Mouse (Mus musculus) testis, postnatal 10 days (tissue): ENCODE measurements around the gene Lmo7.
A peak's percentile ranks its signal among the peaks of the same experiment; 100 is the strongest.

ENCODE experiments used
- DNase-seq: peaks from one replicate; pipeline ENCODE4 v3.0.0; 2021; ENCODE audit warnings: low spot score

The Lmo7 gene

GRCm38 (mm10) chr14:101879050-101879694, 149.4 kb downstream of the Lmo7 start:
- no peak for DNase-seq

GRCm38 (mm10) chr14:101882966-101883365, 153.2 kb downstream of the Lmo7 start:
- no peak for DNase-seq

GRCm38 (mm10) chr14:101883787-101884186, 154.0 kb downstream of the Lmo7 start:
- no peak for DNase-seq

GRCm38 (mm10) chr14:101886320-101886719, 156.6 kb downstream of the Lmo7 start:
- no peak for DNase-seq

DNA sequence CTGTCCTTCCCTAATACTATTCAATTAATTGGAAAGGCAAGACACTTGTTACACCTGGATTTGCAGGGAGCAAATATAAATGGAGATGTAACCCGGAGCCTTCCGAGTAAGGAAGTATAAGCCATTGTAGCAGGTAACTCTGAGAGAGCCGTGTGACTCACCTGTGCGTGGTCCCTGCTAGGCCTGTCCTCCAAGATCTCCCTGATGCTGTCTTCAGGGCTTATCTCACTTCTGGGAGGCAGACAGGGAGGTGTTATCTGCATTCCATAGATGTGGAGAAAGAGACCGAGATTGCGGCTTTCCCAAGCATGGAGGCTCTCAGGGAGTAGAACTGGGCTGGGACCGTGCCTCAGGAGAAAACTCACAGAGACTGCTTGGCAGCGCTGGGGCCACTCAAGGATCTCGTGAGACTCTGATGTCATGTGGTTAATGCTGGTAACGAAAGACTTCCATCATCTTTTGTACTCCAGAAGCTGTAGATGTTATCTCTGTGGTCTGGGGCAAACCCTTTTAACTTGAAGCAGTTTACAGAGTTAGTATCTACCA, 162.2 kb downstream of the Lmo7 start:
- no peak for DNase-seq

DNA sequence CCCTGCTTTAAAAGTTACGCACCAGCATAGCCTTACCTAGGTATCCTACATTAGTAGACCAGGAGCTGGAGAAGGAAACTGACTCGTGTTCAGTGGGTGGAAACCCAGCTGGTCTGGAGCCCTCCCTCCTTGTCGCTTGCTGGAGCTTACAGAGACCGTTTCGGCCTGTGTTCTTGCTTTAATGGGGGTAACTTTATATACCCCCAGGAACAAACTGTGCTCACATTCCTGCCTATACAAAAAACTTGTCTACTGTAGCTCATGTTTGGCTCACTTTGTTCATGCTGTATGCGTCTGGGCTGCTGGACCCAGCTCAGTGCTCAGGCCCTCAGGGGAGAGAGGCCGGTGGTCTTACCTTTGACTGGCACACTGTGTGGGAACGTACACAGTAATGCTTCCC, 162.7 kb downstream of the Lmo7 start:
- no peak for DNase-seq

DNA sequence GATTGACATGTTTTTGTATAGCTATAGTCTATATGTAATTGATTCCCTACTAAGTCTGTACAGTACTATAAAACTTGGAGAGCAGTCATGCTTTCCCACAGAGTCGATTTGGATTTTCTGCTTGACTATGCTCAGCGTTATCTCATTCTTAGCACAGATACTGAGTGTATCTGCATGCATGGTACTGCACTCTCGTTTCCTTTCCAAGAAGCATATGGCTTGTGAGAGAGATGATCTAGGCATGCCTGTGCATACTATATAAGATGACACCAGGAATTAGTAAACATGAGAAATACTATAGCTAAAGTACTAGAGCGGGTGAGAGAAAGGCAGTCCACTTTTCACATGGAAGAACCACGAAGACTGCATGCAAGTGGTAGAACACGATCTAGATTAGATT, 163.5 kb downstream of the Lmo7 start:
- DNase-seq, result no peak

DNA sequence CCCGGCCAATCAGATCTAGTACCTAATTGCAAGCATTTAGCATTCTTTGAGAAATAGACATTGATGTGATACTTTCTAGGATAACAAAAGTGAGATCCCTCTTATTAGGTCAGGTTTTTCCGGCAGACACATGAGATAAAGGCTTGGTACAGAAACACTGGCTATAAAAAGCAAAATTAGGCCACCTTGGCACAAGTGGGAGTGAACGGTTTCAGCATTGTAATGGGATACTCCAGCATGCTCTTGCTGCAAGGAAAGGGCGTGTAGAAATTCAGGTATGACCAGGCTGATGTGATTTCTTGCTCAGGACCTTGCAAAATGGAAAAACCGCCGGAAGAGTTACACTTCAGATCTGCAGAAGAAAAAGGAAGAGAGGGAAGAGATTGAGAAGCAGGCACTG, 168.5 kb downstream of the Lmo7 start:
- DNase-seq, result no peak

- no peak for DNase-seq
These were observed 171.7 kb downstream of the Lmo7 start for GRCm38 (mm10) chr14:101901496-101901895.

GRCm38 (mm10) chr14:101901976-101902375, 172.2 kb downstream of the Lmo7 start:
- no peak for DNase-seq

GRCm38 (mm10) chr14:101903722-101904121, 174.0 kb downstream of the Lmo7 start:
- DNase-seq, result no peak

- DNase-seq, result no peak
These were observed 182.2 kb downstream of the Lmo7 start for GRCm38 (mm10) chr14:101911983-101912382.

GRCm38 (mm10) chr14:101912392-101912791, 182.6 kb downstream of the Lmo7 start:
- DNase-seq, result no peak

DNA sequence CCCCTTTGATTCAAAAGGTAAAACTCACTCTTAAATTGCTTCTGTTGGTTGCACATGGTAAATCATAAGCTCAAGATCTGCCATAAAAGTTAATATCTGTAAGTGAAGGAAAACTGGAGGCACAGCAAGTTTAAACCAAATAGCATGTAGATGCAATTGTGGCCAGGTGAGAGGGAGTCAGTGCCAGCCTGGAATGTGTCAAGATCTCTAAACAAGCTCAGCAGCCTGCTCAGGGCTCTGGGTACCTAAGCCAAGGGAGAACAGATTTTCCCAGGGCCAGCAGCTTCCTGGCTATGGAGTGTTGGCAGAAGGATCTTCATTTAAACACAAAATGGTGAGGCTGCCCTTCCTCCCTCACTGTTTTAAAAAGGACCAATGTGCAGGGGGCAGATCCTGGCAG, 184.6 kb downstream of the Lmo7 start:
- DNase-seq, result no peak

- no peak for DNase-seq
These were observed 186.1 kb downstream of the Lmo7 start for GRCm38 (mm10) chr14:101915867-101916266.

DNA sequence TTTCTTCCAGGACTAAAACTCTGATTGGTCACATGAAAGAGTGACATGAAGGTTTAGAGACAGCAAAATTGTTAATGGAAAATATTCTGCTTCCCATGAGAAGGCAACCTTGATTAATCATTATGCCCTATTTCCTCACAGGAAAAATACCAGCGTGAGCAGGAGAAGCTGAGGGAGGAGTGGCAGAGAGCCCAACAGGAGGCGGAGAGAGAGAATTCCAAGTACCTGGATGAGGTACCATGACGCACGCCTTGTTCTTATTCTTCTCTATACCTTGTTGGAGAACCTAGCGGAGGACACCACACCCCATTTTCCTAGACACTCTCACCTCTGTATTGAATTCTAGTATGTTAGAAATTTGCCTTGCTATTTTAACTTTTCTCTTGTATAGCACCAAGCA, 188.7 kb downstream of the Lmo7 start:
- DNase-seq, result no peak

- no peak for DNase-seq
These were observed 198.0 kb downstream of the Lmo7 start for GRCm38 (mm10) chr14:101927646-101928244.

DNA sequence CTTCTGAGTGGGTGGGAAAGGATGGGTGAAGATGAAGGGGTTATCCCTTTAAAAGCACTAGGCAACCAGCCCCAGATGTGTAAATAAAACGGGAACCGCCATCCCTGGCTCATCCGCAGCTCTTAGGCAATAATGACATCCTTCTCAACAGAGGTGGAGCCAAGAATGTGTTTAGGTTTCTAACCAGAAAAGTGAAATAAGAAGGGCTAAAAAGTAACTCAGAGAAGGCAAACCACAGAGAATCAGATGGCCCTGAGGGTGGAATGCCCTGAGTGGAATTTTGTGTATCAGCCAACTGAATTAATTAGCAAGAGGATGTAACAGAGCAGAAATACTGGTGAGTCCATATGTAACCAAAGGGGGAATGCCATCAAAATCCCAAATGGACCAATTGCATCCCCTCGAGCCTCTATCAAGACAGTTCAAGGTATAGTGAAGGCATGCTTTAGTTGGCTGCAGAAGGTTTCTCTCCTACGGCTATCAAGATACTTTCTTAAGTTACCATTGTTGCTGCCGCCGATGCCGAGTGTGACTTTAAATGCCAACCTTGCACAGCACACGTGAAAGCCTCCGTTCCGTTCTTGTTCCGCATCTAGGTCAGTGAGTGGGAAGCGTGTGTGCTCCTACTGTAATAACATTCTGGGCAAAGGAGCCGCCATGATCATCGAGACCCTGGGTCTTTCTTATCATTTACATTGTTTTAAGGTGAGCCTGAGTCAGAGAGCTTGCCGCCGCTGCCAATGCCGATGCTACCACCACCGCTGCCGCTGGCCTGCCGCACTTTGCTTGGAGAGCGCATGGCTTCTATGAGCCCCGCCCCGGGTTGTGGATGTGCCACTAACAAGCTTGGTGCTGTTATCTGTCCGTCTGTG, 201.1 kb downstream of the Lmo7 start:
- DNase-seq, result no peak

- no peak for DNase-seq
These were observed 201.6 kb downstream of the Lmo7 start for GRCm38 (mm10) chr14:101931448-101931750.

- DNase-seq, result no peak
These were observed 203.8 kb downstream of the Lmo7 start for GRCm38 (mm10) chr14:101933551-101933950.

DNA sequence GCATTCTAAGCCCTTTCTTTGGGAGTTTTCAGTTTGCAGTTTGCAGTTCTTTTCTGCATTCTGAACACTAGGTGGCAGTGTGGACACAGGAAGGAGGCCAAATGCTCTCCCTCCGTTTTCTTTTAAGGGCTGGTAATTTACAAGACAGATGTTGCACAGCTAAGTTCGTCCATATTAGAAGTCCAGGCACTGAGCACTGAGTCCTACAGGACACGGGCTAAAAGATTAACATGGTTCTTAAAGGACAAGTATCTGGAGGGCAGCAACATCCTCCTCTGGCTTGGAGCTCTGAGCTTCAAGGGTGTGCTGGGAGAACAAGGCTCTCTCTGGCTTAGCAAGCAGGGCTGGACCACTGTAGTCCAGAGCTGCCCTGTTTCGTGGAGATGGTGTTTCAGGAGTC, 213.2 kb downstream of the Lmo7 start:
- DNase-seq, result no peak

- peak; percentile 49 for DNase-seq
These were observed 217.2 kb downstream of the Lmo7 start for GRCm38 (mm10) chr14:101946711-101947516.
